Mouse (Mus musculus) adipocyte (in vitro differentiated cells): ENCODE measurements around the gene Mepce.
A peak's percentile ranks its signal among the peaks of the same experiment; 100 is the strongest.
"Not testable (repeated sequence)": the region's sequence is repeated elsewhere in the genome, so short reads cannot be mapped to it uniquely, and the experiment has no call there.

Experiments used
- DNase-seq: peaks from one replicate; pipeline ENCODE4 v3.0.0-alpha.2; 2016; ENCODE audit warnings: low spot score

Gene Mepce

DNA sequence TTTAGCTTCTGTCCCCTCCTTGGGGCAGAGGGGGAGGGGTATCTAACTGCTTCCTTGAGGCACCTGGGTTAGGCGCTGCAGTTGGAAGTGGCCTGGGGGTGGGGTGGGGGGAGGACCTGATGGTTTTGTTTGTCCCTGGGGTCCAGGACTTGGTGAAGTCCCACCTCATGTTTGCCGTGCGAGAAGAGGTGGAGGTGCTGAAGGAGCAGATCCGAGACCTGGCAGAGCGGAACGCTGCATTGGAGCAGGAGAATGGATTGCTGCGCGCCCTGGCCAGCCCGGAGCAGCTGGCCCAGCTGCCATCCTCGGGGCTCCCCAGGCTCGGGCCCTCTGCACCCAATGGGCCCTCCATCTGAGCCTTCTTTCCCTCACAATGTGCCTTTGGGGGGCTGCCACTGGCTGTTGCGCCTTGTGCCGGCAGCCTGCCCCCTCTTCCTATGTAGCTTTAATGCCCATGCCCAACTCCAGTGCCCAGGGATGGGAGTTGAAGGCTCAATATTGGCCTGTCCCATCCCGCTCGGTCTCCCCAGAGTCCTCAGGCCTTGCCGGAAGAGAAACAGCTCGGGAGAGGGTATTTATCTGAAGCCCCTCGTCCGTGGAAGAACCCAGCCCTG, 28.4 kb downstream of the Mepce start:
- DNase-seq, result no peak

DNA sequence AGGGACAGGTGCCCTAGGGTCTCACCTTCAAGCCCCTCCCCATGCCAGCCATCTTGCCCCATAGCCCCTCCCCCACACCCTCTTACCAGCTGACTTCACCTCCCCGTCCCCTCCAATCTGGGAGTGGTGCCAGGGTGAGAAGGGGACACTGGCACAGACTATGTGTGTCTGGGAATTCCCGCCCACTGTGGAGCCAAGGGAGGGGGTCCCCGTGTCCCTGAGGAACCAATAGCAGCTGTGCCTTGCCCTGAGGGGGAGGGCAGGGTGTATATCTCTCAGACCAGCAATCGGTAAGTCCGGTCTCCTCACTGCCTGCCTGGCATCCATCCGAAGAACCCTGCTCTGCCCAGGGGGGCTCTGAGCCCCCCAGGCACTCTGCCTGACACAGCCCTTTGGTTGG, 29.6 kb downstream of the Mepce start:
- no peak for DNase-seq

DNA sequence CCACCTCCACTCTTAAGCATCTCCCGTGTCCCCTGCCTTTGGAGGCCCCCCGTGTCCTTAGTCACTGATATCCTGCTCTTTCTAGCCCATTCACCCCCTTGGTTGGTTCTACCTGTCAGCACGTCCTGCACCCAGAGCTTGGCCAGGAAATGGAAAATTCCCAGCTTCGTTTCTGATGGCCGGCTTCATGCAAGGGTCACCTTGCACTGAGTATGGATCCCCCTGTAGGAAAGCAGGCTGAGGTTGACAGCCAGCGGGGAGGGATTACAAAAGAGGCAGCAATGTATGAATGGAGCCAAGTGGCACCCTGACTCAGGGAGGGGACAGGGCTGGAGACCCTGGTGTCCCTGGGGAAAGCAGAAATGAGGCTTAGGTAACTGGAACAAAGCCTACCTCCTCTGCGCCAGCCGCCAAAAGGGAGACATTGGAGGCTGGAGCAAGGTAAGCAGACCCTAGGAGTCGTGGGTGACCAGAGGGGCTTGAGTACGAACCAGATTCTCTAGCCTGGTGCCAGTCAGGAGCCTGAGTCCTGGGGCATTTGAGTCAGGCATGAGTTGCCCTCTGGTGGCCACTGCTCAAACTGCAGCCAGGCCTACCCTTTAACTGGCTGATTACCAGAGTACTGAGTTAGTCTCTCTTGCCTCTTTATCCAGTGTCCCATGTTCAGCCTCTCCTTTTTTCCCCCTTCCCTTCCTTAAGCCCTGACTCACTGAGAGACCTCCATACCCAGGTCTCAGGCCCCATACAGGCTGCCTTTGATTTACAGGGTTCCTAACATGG, 30.4 kb downstream of the Mepce start:
- DNase-seq, result peak; percentile 92

DNA sequence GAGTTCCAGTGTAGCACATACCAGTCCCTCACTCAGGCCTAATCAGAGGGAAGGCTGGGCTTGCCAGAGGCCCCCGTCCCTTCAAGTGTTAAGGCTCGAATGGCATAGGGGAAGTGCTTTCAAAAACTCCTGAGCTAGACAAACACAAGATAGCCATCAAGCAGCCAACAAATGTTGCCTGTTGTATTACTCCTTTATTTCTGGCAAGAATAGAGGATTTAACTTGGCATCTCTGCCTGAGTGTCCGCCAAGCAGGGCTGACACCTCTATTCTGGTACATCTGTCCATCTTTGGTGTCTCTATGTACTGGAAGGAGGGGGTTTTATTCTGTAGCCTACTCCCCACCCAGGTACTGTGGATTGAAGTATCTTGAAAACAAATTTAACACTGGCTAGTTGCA, 31.3 kb downstream of the Mepce start:
- no peak for DNase-seq

DNA sequence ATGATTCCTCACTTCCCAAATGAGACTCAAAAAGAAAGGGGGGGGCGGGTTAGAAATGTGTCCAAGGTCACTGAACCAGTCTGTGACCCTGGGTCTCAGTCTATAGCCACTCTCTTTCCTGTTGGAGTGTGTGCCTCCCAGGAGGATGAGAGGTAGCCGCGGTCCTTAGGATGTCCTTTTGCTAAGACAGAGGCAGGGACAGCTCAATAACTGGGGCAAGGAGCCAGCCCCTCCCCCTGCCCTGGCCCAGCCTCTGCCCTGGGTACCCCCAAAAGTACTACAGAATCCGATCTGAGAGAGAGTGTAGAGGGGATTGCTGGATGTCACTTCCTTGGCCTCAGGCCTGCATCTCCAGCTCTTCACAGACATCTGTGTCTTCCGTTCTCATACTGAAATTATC, 32.0 kb downstream of the Mepce start:
- peak; percentile 51 for DNase-seq

DNA sequence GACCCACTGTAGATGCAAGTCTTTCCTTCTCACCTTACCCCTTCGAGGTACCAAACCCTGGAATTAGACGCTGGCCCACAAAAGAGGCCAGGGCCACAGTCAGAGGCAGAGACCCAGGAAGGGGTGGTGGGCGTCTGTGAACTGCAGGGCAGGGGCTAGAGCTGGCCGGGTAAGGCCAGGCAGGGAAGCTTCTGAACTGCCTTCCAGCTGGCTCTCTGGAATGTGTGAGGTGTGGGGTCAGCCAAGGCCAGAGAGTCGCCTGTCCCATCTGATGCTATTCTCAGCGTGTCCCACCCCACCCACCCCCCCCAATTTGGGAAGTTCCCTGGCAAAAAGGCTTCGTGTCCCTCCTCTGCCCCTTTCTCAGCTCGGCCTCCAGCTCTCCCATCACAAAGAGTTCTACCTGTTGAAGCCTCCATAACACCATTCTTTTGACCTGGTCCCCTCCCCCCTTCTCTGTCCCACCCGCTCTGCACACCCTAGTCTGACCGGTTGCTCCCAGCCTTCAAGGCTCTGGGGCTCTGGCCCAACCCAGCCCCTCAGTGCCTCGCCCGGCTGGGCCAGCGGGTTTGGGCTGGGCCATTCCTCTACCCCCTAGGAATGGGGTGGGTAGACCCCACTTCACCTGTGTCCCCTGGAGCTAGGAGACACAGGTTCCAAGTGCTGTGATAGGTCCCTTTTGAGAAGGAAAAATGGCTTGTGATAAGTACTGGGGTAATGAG, 34.2 kb downstream of the Mepce start:
- DNase-seq, result no peak

DNA sequence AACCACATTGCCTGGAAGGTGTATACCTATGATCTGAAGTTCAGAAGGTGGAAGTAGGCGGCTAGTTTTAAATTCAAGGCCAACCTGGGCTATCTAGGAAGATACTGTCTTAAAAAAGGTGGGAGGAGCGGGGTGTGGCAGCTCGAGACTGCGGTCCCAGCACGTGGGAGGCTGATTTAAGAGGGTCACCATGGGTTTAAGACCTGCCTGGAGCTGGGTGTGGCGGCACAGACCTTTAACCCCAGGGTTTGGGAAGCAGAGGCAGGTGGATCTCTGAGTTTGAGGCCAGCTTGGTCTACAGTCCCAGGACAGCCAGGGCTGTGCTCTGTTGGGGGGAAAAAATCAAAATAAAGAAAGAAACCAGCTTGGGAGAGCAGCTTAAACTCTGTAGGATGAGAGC, 35.5 kb downstream of the Mepce start:
- DNase-seq, result no peak

DNA sequence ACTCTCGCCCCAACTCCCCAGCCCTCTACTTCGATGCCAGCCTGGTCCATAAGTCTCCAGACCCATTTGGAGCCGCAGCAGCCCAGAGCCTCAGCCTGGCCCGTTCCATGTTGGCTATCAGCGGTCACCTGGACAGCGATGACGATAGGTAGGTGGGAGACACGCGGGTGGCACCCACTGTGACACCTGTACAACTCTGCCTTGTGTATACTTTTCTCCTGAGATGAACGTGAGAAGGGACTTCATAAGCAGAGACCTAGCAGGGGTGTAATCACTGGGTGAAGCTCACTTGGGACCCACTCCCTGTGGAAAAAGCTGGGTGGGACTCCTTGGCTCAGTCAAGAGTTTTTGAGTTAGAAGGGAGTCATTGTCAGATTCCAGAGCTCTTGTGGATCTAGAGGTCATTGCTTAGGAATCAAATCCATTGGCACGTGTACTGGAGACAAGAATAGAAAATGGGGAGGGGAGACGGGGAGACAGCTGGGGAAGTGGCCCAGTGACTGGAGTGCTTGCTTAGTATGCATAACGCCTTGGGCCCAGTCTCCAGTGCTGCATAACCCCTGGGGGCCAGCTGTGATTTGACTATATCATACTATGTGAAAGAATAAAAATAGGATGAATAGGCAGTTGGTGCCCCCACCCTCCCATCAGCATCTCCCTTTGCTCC, 36.1 kb downstream of the Mepce start:
- no peak for DNase-seq

DNA sequence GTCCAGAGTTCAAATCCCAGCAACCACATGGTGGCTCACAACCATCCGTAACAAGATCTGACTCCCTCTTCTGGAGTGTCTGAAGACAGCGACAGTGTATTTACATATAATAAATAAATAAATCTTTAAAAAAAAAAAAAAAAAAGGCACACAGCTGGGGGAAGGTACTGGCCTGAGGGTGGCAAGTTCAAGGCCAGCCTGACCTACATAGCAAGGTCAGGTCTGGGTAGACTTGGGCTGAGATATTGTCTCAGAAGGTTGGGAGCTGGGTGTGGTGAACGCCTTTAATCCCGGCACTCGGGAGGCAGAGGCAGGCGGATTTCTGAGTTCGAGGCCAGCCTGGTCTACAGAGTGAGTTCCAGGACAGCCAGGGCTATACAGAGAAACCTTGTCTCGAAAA, 37.2 kb downstream of the Mepce start:
- not testable (repeated sequence) for DNase-seq

DNA sequence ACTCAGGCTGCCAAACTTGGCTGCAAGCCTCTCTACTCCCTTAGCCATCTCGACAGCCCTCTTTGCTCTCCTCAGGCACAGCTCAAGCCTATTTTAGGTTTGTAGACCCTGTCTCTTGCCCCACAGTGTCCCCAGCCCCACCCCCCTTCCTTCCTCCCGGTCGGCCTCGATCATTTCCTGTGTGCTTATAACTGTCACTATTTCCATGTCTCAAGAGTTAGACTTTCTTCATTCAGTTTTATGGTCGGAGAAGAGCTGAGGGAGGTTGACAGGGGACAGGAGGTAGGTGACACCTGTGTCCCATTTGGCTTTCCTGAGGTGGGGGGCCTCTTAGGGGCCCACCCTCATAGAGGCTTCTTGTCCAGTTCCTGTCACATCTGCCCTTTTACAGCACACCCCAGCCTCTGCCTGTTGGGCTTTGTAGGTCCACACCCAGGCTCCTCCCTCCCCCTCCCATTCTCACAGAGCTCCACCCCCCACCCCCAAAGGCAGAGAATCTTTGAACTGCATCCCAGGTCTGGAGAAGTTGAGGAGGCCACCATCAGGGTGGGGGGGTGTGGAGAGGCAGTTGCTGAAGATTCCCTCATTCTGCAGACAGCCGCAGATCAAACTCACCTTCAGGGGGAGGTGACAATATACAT, 38.1 kb downstream of the Mepce start:
- no peak for DNase-seq

DNA sequence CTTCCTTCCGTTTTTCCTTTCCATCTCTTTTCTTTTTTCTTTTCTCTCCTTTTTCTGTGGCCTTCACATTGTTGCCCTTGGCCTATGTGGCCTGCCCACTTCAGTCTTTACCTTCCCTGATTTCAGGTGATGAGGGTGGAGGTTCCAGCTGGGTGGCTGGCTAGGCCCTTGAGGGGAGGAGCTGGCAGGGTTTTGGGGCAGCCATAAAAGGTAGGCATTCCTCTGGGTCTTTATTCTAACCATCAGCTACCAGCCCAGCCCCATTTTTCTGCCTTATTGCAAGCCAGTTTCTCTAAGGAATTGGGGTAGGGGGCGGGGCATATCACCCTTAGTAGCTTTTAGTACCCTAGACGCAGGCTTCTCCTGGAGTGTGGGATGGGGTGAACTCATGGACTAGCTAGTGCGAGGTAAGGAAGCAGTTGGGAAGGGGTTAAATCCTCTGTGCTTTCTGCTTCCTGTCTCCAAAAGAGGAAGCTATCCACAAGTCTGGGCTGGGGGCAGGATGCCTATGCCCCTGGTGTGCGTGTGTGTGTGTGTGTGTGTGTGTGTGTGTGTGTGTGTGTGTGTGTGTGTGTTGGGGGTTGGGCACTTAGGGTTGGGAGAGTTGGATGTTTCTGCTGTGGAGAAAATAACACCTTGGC, 39.2 kb downstream of the Mepce start:
- no peak for DNase-seq

DNA sequence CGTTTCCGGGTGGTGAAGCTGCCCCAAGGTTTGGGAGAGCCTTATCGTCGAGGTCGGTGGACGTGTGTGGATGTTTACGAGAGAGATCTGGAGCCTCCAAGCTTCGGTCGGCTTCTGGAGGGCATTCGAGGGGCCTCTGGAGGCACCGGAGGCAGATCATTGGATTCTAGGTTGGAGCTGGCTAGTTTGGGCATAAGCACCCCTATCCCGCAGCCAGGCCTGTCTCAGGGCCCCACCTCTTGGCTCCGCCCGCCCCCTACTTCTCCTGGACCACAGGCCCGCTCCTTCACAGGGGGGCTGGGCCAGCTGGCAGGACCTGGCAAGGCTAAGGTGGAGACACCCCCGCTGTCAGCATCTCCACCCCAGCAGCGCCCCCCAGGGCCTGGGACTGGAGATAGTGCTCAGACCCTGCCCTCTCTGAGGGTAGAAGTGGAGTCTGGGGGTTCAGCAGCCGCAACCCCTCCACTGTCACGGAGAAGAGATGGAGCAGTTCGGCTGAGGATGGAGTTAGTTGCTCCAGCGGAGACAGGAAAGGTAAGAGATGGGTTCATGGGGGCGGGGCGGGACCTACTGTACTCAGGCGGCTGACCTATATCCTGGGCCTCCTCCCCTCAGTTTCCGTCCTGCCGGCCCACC, 40.0 kb downstream of the Mepce start:
- DNase-seq, result peak; percentile 35

DNA sequence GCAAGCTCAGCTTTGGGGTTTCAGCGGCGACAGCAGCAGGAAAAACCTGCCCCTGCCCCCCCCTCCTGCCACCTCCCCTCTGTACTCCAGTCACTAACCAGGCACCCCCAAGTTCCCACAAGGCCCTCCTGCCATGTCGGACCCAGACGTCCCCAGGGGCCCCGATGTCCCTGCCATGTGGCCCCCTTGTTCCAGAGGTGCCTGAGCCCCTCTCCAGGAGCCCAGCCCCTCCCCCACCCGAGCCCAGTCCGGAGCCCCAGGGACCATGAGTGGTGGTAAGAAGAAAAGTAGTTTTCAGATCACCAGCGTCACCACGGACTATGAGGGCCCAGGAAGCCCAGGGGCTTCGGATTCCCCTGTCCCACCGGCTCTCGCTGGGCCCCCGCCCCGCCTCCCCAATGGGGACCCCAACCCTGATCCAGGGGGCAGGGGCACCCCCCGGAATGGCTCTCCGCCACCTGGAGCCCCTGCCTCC, 40.6 kb downstream of the Mepce start:
- DNase-seq, result no peak

DNA sequence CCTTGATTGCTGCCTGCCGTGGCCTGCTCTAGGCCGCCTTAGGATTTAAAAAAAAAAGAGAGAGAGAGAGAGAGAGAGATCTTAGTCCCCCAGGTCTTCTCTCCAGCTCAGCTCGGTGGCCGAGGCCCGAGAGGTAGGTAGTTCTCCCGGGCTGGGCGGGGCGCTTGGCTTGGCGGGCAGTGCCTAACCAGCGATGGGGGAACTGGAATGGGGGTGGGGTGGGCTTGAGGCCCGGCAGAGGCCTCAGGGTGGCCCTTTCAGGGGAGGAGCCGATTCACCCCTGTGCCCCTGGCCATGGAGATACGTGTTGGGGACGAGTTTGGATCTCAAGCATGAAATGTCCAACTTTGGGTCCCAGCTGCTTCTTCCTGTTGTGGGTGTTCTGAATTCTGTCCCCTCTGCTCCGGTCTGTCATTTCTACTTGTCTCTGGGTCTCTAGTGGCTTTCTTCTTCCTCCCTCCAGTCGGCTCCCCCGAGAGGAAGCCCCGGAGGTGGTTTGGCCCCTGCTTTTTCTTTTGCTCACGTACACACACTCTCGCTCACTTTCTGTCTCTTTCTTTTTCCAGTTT, 41.1 kb downstream of the Mepce start:
- peak; percentile 65 for DNase-seq

DNA sequence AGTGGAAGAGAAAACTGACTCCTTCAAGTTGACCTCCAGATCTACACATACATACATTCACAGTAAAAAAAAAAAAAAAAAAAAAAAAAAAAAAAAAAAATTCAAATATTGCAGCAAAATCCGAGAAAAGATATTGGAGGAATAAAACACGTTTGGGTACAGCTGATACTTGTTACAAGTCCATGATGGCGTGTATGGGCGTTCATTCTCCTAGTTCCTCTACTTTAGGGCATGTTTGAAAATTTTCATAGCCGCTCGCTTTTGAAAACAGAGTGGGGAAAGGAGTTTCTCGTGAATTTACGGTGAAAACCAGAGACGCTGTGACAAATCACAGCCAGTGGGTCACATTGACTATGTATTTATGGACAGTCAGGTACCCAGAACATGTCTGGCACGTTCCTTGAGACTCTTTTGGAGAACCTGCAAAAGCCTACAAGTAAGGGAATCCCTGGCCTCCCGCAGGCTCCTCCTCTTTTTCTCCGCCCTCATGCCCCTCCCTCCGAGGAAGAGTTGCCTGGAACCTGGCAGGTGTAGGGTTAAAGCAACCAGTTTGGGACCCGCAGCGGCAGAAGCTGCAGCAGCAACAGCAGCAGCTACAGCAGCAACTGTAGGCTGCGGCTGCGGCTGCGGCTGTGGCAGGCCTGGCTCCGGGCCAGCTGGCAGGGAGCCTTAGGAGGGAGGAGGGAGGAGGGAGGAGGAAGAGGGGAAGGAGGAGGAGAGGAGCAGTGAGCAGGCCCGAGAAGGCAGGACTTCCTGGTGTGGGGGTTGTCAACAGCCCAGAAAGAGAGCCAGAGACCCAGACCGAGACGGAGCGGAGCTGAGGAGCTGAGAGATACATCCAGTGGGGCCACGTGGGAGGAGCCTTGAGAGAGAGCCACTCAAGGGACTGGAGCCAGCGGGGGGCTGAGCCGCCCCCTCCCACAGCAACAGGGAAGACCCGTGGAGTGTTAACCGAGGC, 42.0 kb downstream of the Mepce start, which contains the start of gene Tsc22d4:
Gene Tsc22d4 (plus strand): TSS at position 517 of the 958 bp plus-strand sequence.
- DNase-seq, result peak; percentile 94

DNA sequence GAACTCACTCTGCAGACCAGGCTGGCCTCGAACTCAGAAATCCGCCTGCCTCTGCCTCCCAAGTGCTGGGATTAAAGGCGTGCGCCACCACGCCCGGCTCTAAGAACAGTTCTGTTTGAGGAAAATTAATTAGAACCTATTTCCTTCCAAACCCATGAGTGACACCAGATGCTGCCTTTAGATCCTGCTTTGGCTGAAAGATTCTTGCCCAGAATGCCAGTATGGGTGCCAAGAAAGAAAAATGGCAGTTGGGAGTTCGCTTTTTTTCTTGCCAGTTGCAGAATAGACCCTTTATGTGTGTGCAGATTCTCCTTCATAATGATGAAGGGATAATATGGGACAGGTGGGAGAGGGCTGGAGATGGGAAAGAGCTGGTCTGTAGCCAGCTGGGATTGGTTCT, 43.3 kb downstream of the Mepce start:
- DNase-seq, result no peak

DNA sequence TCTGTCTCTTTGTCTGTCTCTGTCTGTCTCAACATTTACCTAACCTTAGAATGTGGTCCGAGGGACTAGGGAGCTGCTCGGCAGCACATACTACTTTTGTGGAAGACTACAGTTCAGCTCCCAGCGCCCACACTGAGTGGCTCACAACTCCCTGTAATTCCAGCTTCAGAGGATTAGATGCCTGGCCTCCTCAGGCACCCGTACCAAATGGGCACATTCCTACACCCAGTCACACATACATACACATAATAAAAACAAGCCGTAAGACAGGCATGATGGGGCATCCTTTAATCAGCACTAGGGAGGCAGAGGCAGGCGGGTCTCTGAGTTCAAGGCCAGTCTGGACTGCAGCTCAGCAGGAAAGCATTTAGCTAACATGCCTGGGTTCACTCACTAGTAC, 44.6 kb downstream of the Mepce start:
- DNase-seq, result no peak

DNA sequence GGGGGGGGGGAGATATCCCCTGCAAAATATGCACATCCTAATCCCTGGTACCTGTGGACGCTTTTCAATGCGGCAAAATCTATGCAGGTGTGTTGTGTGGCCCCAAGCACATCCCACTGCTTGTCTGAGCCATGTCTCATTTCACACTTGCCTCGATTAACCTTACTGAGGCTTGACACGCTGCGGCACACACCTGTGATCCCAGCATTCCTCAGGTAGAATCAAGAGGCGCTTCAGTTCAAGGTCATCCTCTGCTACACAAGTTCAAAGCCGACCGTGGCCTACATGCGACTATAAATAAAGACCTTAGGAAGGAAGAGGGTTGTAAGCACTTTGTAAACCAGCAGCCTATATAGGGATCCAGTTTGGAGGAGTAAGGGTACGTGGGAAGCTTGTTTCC, 45.4 kb downstream of the Mepce start:
- DNase-seq, result no peak
